Mouse (Mus musculus) heart, embryonic 12.5 days (tissue): ENCODE data around the gene Prx. TPM values are rescaled to one million over a fixed set of nuclear protein-coding genes. Genes with fewer than 3 reads are reported as not detected.
A peak's percentile ranks its signal among the peaks of the same experiment; 100 is the strongest.

Experiments used
- ATAC-seq: fragments of 200-750 bp; cut with Nextera tagmentation; 2 replicates; pipeline ENCODE4 v1.8.0; 2017; ENCODE audit warnings: moderate TSS enrichment, moderate library complexity; ENCODE audit not compliant: insufficient number of reproducible peaks, low FRiP score
- H3K27ac ChIP-seq: fragments of 300-500 bp; sonication (generic); 2 replicates; pipeline ENCODE4 v1.5.1; 2016; ENCODE audit warnings: mild to moderate bottlenecking, moderate library complexity; ENCODE audit not compliant: poor library complexity, severe bottlenecking
- H3K27me3 ChIP-seq: fragments of 300-500 bp; sonication (generic); replicated peaks from 2 replicates; pipeline ENCODE4 v1.6.1; 2016; ENCODE audit warnings: mild to moderate bottlenecking, moderate library complexity
- H3K36me3 ChIP-seq: fragments of 300-500 bp; sonication (generic); 2 replicates; pipeline ENCODE4 v1.6.1; 2016; ENCODE audit warnings: mild to moderate bottlenecking, moderate library complexity
- H3K4me1 ChIP-seq: fragments of 300-500 bp; sonication (generic); replicated peaks from 2 replicates; pipeline ENCODE4 v1.6.1; 2016; ENCODE audit warnings: mild to moderate bottlenecking
- H3K4me2 ChIP-seq: fragments of 300-500 bp; sonication (generic); 2 replicates; pipeline ENCODE4 v1.6.1; 2016; ENCODE audit warnings: mild to moderate bottlenecking, moderate library complexity
- H3K4me3 ChIP-seq: fragments of 300-500 bp; sonication (generic); 2 replicates; pipeline ENCODE4 v1.5.1; 2016; ENCODE audit warnings: mild to moderate bottlenecking
- H3K9ac ChIP-seq: fragments of 300-500 bp; sonication (generic); 2 replicates; pipeline ENCODE4 v1.6.1; 2016; ENCODE audit warnings: mild to moderate bottlenecking, moderate library complexity
- H3K9me3 ChIP-seq: fragments of 300-500 bp; sonication (generic); replicated peaks from 2 replicates; pipeline ENCODE4 v1.6.1; 2016; ENCODE audit warnings: mild to moderate bottlenecking, moderate library complexity
- WGBS: fragments of 180-500 bp; shearing (Covaris S2); methylation state at CpG from one replicate; pipeline ENCODE4 v1.1.7; 2016; 5-methylcytosine and 5-hydroxymethylcytosine counted together
- polyA plus RNA-seq: library from polyadenylated mRNA; unstranded; fragments of >200 nt; fragmentation: Nextera tagmentation; extraction: Ambion mirVana; gene quantifications from 2 replicates; pipeline ENCODE4 v1.2.1, GENCODE M21; 2016

The Prx gene
- polyA plus RNA-seq, 1 experiment from 2014 or later, result 3.5 TPM

- H3K4me1 ChIP-seq, result peaks cover 20% of the 10 kb centered on the region
- H3K27me3 ChIP-seq, result no peaks in the 10 kb centered on the region
- peak; percentile 65 for ATAC-seq
- no peak overlapping the region for H3K4me2 ChIP-seq
- no peaks in the 10 kb centered on the region for H3K9me3 ChIP-seq
- H3K36me3 ChIP-seq, result peaks cover 21% of the 10 kb centered on the region
- H3K4me3 ChIP-seq, result no peak overlapping the region
- no peak overlapping the region for H3K9ac ChIP-seq
- H3K27ac ChIP-seq, result no peak overlapping the region
- WGBS, result 22% methylated on average over 10 of the region's 10 CpGs
Measured at GRCm38 (mm10) chr7:27526039-27526827, 27.1 kb downstream of the Prx start.

GRCm38 (mm10) chr7:27529070-27529469 lies 29.9 kb downstream of the Prx start:
- Histone ChIP-seq H3K9ac (no peak overlapping the region), H3K4me3 (no peak overlapping the region), H3K27ac (no peak overlapping the region), H3K27me3 (no peaks in the 10 kb centered on the region), H3K36me3 (peaks cover 45% of the 10 kb centered on the region), H3K4me2 (no peak overlapping the region), H3K9me3 (no peaks in the 10 kb centered on the region), H3K4me1 (peaks cover 13% of the 10 kb centered on the region)
- no peak for ATAC-seq
- WGBS, result 75% methylated on average over 21 of the region's 21 CpGs

GRCm38 (mm10) chr7:27530937-27531336 lies 31.8 kb downstream of the Prx start:
- H3K4me1 ChIP-seq, result peaks cover 4% of the 10 kb centered on the region
- H3K4me2 ChIP-seq, result no peak overlapping the region
- no peak overlapping the region for H3K4me3 ChIP-seq
- H3K9me3 ChIP-seq, result no peaks in the 10 kb centered on the region
- H3K36me3 ChIP-seq, result peaks cover 62% of the 10 kb centered on the region
- no peaks in the 10 kb centered on the region for H3K27me3 ChIP-seq
- 71% methylated on average over 3 of the region's 3 CpGs for WGBS
- H3K9ac ChIP-seq, result no peak overlapping the region
- no peak for ATAC-seq
- H3K27ac ChIP-seq, result no peak overlapping the region

- H3K36me3 ChIP-seq, result peaks cover 69% of the 10 kb centered on the region
- 91% methylated on average over 10 of the region's 10 CpGs for WGBS
- H3K4me1 ChIP-seq, result no peaks in the 10 kb centered on the region
- no peaks in the 10 kb centered on the region for H3K27me3 ChIP-seq
- no peak overlapping the region for H3K9ac ChIP-seq
- H3K27ac ChIP-seq, result no peak overlapping the region
- ATAC-seq, result no peak
- no peak overlapping the region for H3K4me2 ChIP-seq
- H3K9me3 ChIP-seq, result no peaks in the 10 kb centered on the region
- H3K4me3 ChIP-seq, result no peak overlapping the region
Measured at GRCm38 (mm10) chr7:27531707-27532106, 32.6 kb downstream of the Prx start.

- ATAC-seq, result no peak
- Histone ChIP-seq H3K36me3 (peaks cover 76% of the 10 kb centered on the region), H3K27me3 (no peaks in the 10 kb centered on the region), H3K27ac (no peak overlapping the region), H3K9ac (no peak overlapping the region), H3K9me3 (no peaks in the 10 kb centered on the region), H3K4me2 (no peak overlapping the region), H3K4me1 (no peaks in the 10 kb centered on the region), H3K4me3 (no peak overlapping the region)
- 77% methylated on average over 9 of the region's 9 CpGs for WGBS
Measured at GRCm38 (mm10) chr7:27532480-27533050, 33.4 kb downstream of the Prx start.

- ATAC-seq, result peak; percentile 54; the same call in 1 of the 2 replicates
- Histone ChIP-seq H3K9ac (no peak overlapping the region), H3K27me3 (no peaks in the 10 kb centered on the region), H3K4me3 (no peak overlapping the region), H3K9me3 (no peaks in the 10 kb centered on the region), H3K4me1 (no peaks in the 10 kb centered on the region), H3K27ac (no peak overlapping the region), H3K4me2 (no peak overlapping the region), H3K36me3 (peaks cover 77% of the 10 kb centered on the region)
- 43% methylated on average over 2 of the region's 2 CpGs for WGBS
Measured at GRCm38 (mm10) chr7:27535386-27535785, 36.3 kb downstream of the Prx start.

GRCm38 (mm10) chr7:27536618-27537017 lies 37.5 kb downstream of the Prx start:
- Histone ChIP-seq H3K4me3 (no peak overlapping the region), H3K9ac (no peak overlapping the region), H3K4me1 (peaks cover 5% of the 10 kb centered on the region; the same call in 1 of the 2 replicates), H3K27ac (no peak overlapping the region), H3K9me3 (no peaks in the 10 kb centered on the region), H3K27me3 (no peaks in the 10 kb centered on the region), H3K36me3 (peaks cover 64% of the 10 kb centered on the region), H3K4me2 (no peak overlapping the region)
- WGBS, result 89% methylated on average over 6 of the region's 6 CpGs
- ATAC-seq, result no peak

- Histone ChIP-seq H3K9ac (no peak overlapping the region), H3K4me3 (no peak overlapping the region), H3K9me3 (no peaks in the 10 kb centered on the region), H3K36me3 (peaks cover 53% of the 10 kb centered on the region), H3K27me3 (no peaks in the 10 kb centered on the region), H3K4me2 (no peak overlapping the region), H3K27ac (no peak overlapping the region), H3K4me1 (peaks cover 13% of the 10 kb centered on the region)
- no peak for ATAC-seq
- 85% methylated on average over 8 of the region's 8 CpGs for WGBS
Measured at GRCm38 (mm10) chr7:27537998-27538397, 38.9 kb downstream of the Prx start.

GRCm38 (mm10) chr7:27538797-27539196 lies 39.7 kb downstream of the Prx start:
- Histone ChIP-seq H3K9ac (no peak overlapping the region), H3K27me3 (no peaks in the 10 kb centered on the region), H3K27ac (no peak overlapping the region), H3K4me1 (peaks cover 13% of the 10 kb centered on the region), H3K9me3 (no peaks in the 10 kb centered on the region), H3K4me2 (no peak overlapping the region), H3K36me3 (peaks cover 45% of the 10 kb centered on the region), H3K4me3 (no peak overlapping the region)
- 72% methylated on average over 2 of the region's 2 CpGs for WGBS
- no peak for ATAC-seq

- peaks cover 32% of the 10 kb centered on the region for H3K36me3 ChIP-seq
- no peak overlapping the region for H3K4me3 ChIP-seq
- ATAC-seq, result peak; percentile 33; the same call in 1 of the 2 replicates
- H3K27ac ChIP-seq, result no peak overlapping the region
- H3K9me3 ChIP-seq, result no peaks in the 10 kb centered on the region
- H3K4me1 ChIP-seq, result peaks cover 20% of the 10 kb centered on the region
- H3K4me2 ChIP-seq, result no peak overlapping the region
- H3K9ac ChIP-seq, result no peak overlapping the region
- 66% methylated on average over 2 of the region's 2 CpGs for WGBS
- H3K27me3 ChIP-seq, result no peaks in the 10 kb centered on the region
Measured at GRCm38 (mm10) chr7:27540521-27540920, 41.4 kb downstream of the Prx start.

GRCm38 (mm10) chr7:27540935-27541334 lies 41.8 kb downstream of the Prx start:
- peaks cover 20% of the 10 kb centered on the region for H3K4me1 ChIP-seq
- no peak overlapping the region for H3K9ac ChIP-seq
- no peaks in the 10 kb centered on the region for H3K27me3 ChIP-seq
- no peak overlapping the region for H3K4me3 ChIP-seq
- H3K36me3 ChIP-seq, result peaks cover 28% of the 10 kb centered on the region
- no peak overlapping the region for H3K27ac ChIP-seq
- H3K9me3 ChIP-seq, result no peaks in the 10 kb centered on the region
- ATAC-seq, result no peak
- 85% methylated on average over 6 of the region's 6 CpGs for WGBS
- no peak overlapping the region for H3K4me2 ChIP-seq
